ENCODE assay signal across 21 mouse cellular contexts in the genomic region with DNA sequence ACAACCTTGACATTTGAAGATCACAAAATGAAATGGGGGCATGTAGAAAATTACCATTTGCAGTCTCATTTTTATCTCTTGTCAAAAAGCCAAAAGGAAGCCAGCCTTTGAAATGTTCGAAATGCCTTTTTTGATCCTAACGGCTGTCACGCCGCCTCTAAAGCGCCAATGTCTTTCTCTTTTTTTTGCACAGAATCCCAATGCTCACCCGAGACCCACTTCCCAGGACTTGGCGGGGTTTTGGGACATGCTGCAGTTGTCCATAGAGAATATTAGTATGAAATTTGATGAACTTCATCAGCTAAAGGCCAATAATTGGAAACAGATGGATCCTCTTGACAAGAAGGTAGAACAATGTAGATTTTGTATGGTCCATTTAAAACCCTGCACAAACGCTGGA. TPM values are rescaled to one million over a fixed set of nuclear protein-coding genes. Genes with fewer than 3 reads are reported as not detected.
A peak's percentile ranks its signal among the peaks of the same experiment; 100 is the strongest.
DNase-seq lines count a peak whose midpoint lies in the region.
"Had no signal": no experiment of that assay in that cellular context is flagged by ENCODE, and none has a peak within 500 bp of the region (broad histone marks: within the 10 kb centered on the region; RNA-seq: fewer than 3 reads in every experiment).

No protein-coding gene starts in this region.

- intact Hi-C loops in heart, postnatal 14 days (cut with DNase I) = no loop called here

- peaks cover 36% of the 10 kb centered on the region for H3K27me3 ChIP-seq in heart, embryonic 10.5 days (ENCODE audit: insufficient read depth, poor library complexity, severe bottlenecking)

- H3K4me3 ChIP-seq in heart, embryonic 10.5 days = no peak overlapping the region
- H3K4me3 ChIP-seq: embryonic facial prominence, embryonic 12.5 days; embryonic facial prominence, embryonic 15.5 days; gastrocnemius, adult 2 months; heart, adult 2 months; hindbrain, embryonic 10.5 days; hindbrain, embryonic 13.5 days had no signal

- H3K27ac ChIP-seq in heart, embryonic 10.5 days = no peak overlapping the region
- H3K27ac ChIP-seq: embryonic facial prominence, embryonic 12.5 days; embryonic facial prominence, embryonic 15.5 days; gastrocnemius, adult 2 months; heart, adult 2 months; hindbrain, embryonic 10.5 days; hindbrain, embryonic 13.5 days had no signal

- H3K36me3 ChIP-seq in heart, embryonic 10.5 days = no peaks in the 10 kb centered on the region
- H3K36me3 ChIP-seq: embryonic facial prominence, embryonic 12.5 days; embryonic facial prominence, embryonic 15.5 days; hindbrain, embryonic 10.5 days; hindbrain, embryonic 13.5 days had no signal

- no peaks in the 10 kb centered on the region for H3K9me3 ChIP-seq in heart, embryonic 10.5 days
- H3K9me3 ChIP-seq: embryonic facial prominence, embryonic 12.5 days; embryonic facial prominence, embryonic 15.5 days; hindbrain, embryonic 10.5 days; hindbrain, embryonic 13.5 days had no signal

- no peaks in the 10 kb centered on the region for H3K4me1 ChIP-seq in heart, embryonic 10.5 days

- peak; percentile 58 to 89 for DNase-seq in adrenal gland, adult (ENCODE audit: inconsistent age in 2 of 2, low spot score in 1 of 2)
- DNase-seq in adrenal gland, adult 18-20 months (ENCODE audit: low spot score in 2 of 2) = no peak
- DNase-seq in adrenal gland, postnatal 14 days = peak; percentile 42
- DNase-seq in adrenal gland, postnatal 25 days = no peak
- DNase-seq in heart, embryonic 10.5 days (ENCODE audit: low spot score) = peak; percentile 53
- DNase-seq in heart, postnatal 14 days = no peak
- DNase-seq: cerebellum, adult 11-12 months; cerebellum, adult 8-10 months; cerebellum, postnatal 10 days; cerebellum, postnatal 36 days; embryo, embryonic 11 days; forebrain, postnatal 0 days; gastrocnemius, adult 2 months; gastrocnemius, postnatal 14 days; heart, adult 2 months; heart, postnatal 36 days; kidney, adult 2 months had no signal

- WGBS in heart, embryonic 10.5 days = 78% methylated on average over 8 of the region's 8 CpGs

RNA-seq across cellular contexts. Expression of a gene that starts 38.3 kb away (rescaled TPM):
- total RNA-seq in adrenal gland, adult 18-20 months (2021) = 10 to 100 TPM; 42.5 to 58.2 TPM
- total RNA-seq in adrenal gland, postnatal 14 days (2021) = 45.9 and 50.8 TPM in 2 replicates
- 73.0 and 74.7 TPM in 2 replicates for total RNA-seq in adrenal gland, postnatal 25 days (2021)
- 31.5 and 58.1 TPM in 2 replicates for polyA plus RNA-seq in heart, embryonic 10.5 days (2016; fragmentation: Nextera tagmentation; extraction: Ambion mirVana)
- total RNA-seq in heart, postnatal 14 days (2021) = 10 to 100 TPM in 1 of 2 experiments, 1 to 10 TPM in 1; 8.5 to 10.1 TPM

Comparison
In these comparisons a context has a peak if more than half of its experiments do, and no peak if none do; other contexts are left out.
1. DNase-seq: peak in adrenal gland, adult (2 of 2), adrenal gland, postnatal 14 days (single experiment) and heart, embryonic 10.5 days (single experiment); none in adrenal gland, adult 18-20 months (0 of 2), adrenal gland, postnatal 25 days (single experiment) and heart, postnatal 14 days (0 of 2).